Mouse (Mus musculus): ENCODE data around the gene Grin2a. TPM values are rescaled to one million over a fixed set of nuclear protein-coding genes. Genes with fewer than 3 reads are reported as not detected.

The Grin2a gene
- polyA plus RNA-seq, 1 experiment from 2014 or later = 2.9 TPM

DNA sequence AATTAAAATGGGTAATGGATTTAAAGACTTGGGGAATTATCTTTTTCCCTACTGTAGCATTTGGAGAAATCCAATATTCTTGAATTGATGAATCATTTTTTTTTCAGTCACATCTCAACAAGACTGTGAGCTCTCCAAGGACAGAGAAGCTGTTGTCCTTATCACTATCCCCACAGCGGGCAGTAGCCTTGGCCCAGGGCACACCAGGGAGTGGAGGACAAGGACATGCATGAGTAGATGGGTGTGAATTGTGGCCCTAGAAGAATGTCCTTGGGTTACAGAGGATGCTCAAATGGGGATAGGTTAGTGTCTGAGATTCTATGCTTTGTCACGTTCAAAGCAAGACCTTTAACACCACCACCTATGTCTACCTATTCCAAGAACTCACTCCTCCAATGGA, 231.3 kb downstream of the Grin2a start:
- no peaks in the 10 kb centered on the region for H3K27me3 ChIP-seq
- no peaks in the 10 kb centered on the region for H3K4me1 ChIP-seq
- 89% methylated on average over 2 of the region's 2 CpGs for WGBS
- H3K36me3 ChIP-seq = no peaks in the 10 kb centered on the region
- no peak overlapping the region for H3K27ac ChIP-seq
- H3K9me3 ChIP-seq (replicated peaks) = no peaks in the 10 kb centered on the region
- no peak for ATAC-seq (ENCODE audit: low FRiP score)
- H3K9ac ChIP-seq = no peak overlapping the region
- no peak overlapping the region for H3K4me3 ChIP-seq
- no peak overlapping the region for H3K4me2 ChIP-seq (replicated peaks)

DNA sequence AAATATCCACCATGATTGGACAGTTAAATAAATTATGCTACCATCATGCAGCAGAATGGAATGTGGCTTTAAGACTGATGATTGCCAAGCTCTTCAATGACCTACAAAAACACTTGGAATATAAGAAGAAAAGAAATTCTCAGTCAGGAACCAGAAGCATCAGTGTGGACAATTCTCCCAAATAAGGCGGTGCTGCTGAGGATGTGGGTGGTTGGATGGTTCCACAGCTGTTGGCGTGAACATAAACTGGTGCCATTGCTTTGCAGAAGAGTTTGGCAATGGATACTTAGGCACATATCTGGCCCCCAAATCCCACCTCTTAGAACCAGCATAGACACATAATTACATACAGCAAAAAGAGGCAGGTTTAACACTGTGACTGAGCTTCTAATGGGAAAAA, 235.0 kb downstream of the Grin2a start:
- no peaks in the 10 kb centered on the region for H3K4me1 ChIP-seq
- no peak for ATAC-seq (ENCODE audit: low FRiP score)

DNA sequence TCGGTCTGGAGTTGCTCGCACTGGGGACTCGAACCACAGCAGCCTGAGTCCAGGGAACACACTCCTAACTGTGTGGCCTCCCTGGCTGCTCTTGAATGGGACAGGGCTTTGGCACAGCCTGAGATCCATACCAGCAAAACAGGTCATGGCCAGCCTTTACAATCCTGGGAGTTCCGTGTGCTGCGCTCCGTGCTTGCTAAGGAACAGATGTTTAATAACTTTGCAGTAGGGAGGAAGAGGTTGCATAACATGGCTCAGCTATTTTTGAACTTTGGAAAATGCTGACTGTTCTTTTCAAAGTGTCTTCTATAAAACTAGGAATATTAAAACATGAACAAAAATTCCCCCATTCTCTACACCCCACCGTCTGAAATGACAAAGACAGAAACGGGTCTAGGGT, 238.5 kb downstream of the Grin2a start:
- Histone ChIP-seq H3K27ac (no peak overlapping the region), H3K27me3 (no peaks in the 10 kb centered on the region), H3K4me2 (replicated peaks) (no peak overlapping the region), H3K4me1 (no peaks in the 10 kb centered on the region), H3K36me3 (no peaks in the 10 kb centered on the region), H3K9me3 (replicated peaks) (no peaks in the 10 kb centered on the region), H3K9ac (no peak overlapping the region), H3K4me3 (no peak overlapping the region)
- ATAC-seq (ENCODE audit: low FRiP score) = no peak
- 86% methylated on average over 8 of the region's 8 CpGs for WGBS

More for the DNA sequence above, 235.0 kb downstream of the Grin2a start:
- WGBS = 98% methylated on average over 2 of the region's 2 CpGs
- no peak overlapping the region for H3K27ac ChIP-seq
- no peaks in the 10 kb centered on the region for H3K27me3 ChIP-seq
- no peak overlapping the region for H3K4me2 ChIP-seq (replicated peaks)
- H3K36me3 ChIP-seq = no peaks in the 10 kb centered on the region
- no peak overlapping the region for H3K9ac ChIP-seq
- no peak overlapping the region for H3K4me3 ChIP-seq
- no peaks in the 10 kb centered on the region for H3K9me3 ChIP-seq (replicated peaks)

DNA sequence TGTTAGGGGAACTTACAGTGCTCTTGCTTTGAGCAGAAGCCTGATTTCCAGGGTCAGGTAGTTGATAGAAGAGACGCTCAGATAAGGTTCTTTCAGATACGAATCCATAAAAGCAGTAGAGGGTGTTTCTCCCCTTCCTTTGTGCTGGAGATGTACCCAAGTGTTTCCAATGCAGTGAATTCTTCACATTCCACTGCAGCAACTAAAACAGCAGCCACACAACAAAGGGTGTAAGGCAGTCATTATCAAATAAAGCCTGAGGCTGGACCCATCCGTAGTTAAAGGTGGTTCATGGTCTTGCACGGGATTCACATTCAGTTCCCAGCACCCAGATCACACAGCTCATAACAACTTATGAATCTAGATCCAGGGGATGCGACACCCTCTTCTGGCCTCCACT, 241.3 kb downstream of the Grin2a start:
- WGBS = 91% methylated on average over 5 of the region's 5 CpGs
- H3K4me1 ChIP-seq = no peaks in the 10 kb centered on the region
- H3K27me3 ChIP-seq = no peaks in the 10 kb centered on the region
- no peaks in the 10 kb centered on the region for H3K9me3 ChIP-seq (replicated peaks)
- no peak overlapping the region for H3K9ac ChIP-seq
- ATAC-seq (ENCODE audit: low FRiP score) = no peak
- no peaks in the 10 kb centered on the region for H3K36me3 ChIP-seq
- H3K4me3 ChIP-seq = no peak overlapping the region
- no peak overlapping the region for H3K4me2 ChIP-seq (replicated peaks)
- no peak overlapping the region for H3K27ac ChIP-seq

DNA sequence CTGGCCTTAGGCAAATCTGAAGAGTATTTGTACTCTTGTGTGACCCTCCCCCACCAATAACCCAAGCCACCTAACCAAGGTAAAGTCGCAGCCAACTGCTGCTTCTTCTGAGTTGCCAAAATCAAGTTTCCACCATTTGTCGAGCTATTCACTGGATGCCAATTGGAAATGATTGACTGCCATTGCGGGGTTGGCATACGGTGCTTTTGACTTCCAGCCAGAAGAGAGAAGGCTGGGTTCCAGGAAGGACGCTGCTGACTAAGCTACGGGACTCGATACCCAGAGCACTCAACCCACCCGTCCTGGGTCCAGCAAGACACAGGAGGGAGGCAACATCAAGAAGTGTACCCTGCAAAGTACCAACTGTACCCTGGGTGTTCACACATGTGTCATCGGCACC, 242.3 kb downstream of the Grin2a start:
- Histone ChIP-seq H3K27me3 (no peaks in the 10 kb centered on the region), H3K27ac (no peak overlapping the region), H3K9me3 (replicated peaks) (no peaks in the 10 kb centered on the region), H3K4me2 (replicated peaks) (no peak overlapping the region), H3K36me3 (no peaks in the 10 kb centered on the region), H3K4me3 (no peak overlapping the region), H3K4me1 (no peaks in the 10 kb centered on the region), H3K9ac (no peak overlapping the region)
- 94% methylated on average over 9 of the region's 9 CpGs for WGBS
- ATAC-seq (ENCODE audit: low FRiP score) = no peak

DNA sequence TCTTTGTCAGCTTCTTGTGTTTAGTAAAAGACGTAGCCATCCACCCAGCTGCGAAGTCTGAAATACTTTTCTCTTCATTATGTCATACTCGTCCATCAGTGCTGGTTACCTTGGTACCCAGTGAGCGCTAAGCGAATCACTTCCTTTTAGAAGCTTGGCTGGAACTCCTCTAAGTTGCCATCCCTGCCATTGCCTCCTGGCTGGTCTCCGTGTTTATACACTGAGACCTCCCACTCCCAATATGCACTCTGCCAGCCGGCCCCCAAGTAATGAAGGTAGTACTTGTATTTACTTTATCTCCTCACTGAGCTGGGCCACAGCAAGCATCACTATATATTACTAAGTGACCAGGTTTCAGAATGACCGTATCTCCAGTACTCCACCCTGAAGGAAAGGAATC, 242.8 kb downstream of the Grin2a start:
- H3K4me3 ChIP-seq = no peak overlapping the region
- no peaks in the 10 kb centered on the region for H3K27me3 ChIP-seq
- no peak overlapping the region for H3K4me2 ChIP-seq (replicated peaks)
- no peak for ATAC-seq (ENCODE audit: low FRiP score)
- H3K36me3 ChIP-seq = no peaks in the 10 kb centered on the region
- H3K9me3 ChIP-seq (replicated peaks) = no peaks in the 10 kb centered on the region
- H3K27ac ChIP-seq = no peak overlapping the region
- H3K9ac ChIP-seq = no peak overlapping the region
- H3K4me1 ChIP-seq = no peaks in the 10 kb centered on the region
- 74% methylated on average over 8 of the region's 8 CpGs for WGBS

DNA sequence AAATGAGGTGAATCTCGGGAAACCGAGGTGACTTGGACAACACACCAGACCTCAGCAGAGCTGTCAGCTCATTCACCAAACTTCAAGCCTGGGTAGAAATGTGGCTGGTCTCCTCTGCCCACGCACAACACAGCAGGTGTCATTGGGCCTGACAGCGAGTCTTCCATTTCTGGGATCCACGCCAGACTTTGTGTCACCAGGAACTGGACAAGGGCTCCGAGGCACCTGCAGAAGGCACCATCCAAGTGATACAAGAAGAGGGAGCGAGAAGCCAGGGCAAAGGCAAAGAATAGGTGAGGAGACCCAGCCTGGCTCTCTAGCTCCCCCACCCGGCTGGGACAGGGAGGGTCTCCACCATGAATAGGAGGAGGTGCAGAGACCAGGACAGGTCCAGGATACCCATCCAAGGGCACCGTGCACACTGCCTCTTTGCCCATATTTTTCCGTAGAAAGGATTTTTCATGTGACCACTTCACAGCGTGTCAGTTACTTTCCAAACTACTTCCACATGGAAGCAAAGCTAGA, 244.3 kb downstream of the Grin2a start:
- H3K4me1 ChIP-seq = no peaks in the 10 kb centered on the region
- no peaks in the 10 kb centered on the region for H3K27me3 ChIP-seq
- no peak overlapping the region for H3K4me3 ChIP-seq
- H3K27ac ChIP-seq = no peak overlapping the region
- ATAC-seq (ENCODE audit: low FRiP score) = no peak
- no peaks in the 10 kb centered on the region for H3K36me3 ChIP-seq
- H3K4me2 ChIP-seq (replicated peaks) = no peak overlapping the region
- H3K9me3 ChIP-seq (replicated peaks) = no peaks in the 10 kb centered on the region
- no peak overlapping the region for H3K9ac ChIP-seq
- 71% methylated on average over 11 of the region's 11 CpGs for WGBS

DNA sequence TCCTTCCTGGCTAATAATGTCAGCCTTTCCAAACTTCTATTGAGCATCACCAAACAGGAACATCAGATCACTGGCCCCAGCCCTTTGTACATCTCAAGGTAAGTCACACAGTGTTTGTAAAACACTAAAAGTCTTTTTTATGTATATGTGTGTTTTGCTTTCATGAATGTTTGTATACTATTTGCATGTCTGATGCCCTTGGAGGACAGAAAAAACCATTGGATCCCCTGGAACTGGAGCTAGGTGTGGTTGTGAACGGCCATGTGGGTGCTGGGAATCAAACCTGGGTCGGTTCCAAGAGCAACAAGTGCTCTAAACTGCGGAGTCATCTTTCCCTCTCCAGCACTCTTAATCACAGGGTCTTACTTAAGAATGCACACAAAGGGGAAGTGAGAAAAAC, 245.7 kb downstream of the Grin2a start:
- Histone ChIP-seq H3K4me2 (replicated peaks) (no peak overlapping the region), H3K9ac (no peak overlapping the region), H3K9me3 (replicated peaks) (no peaks in the 10 kb centered on the region), H3K4me1 (no peaks in the 10 kb centered on the region), H3K4me3 (no peak overlapping the region), H3K27ac (no peak overlapping the region), H3K36me3 (no peaks in the 10 kb centered on the region), H3K27me3 (no peaks in the 10 kb centered on the region)
- 94% methylated on average over 3 of the region's 3 CpGs for WGBS
- ATAC-seq (ENCODE audit: low FRiP score) = no peak

DNA sequence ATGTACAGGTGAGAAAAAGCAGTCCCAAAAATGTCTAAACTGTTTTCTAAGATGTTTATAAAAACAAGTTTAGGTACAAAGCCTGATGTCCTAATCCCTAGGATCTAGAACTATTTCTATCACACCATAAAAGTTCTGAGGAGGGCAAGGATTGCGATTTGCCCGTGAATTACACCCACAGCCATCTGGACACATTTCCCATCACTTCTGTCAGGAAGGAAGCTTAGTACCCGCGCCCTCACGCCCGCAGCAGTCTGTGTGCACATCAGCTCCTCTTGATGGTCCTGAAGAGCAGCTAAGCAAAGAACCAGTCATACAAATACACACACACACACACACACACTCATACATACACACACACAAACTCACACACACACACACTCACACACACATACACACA, 252.9 kb downstream of the Grin2a start:
- Histone ChIP-seq H3K4me2 (replicated peaks) (no peak overlapping the region), H3K4me3 (no peak overlapping the region), H3K27ac (no peak overlapping the region), H3K27me3 (no peaks in the 10 kb centered on the region), H3K4me1 (0 out of 2 replicates have a peak, but pooled peaks cover under 1% of the 10 kb centered on the region), H3K9me3 (replicated peaks) (no peaks in the 10 kb centered on the region), H3K36me3 (no peaks in the 10 kb centered on the region), H3K9ac (no peak overlapping the region)
- ATAC-seq (ENCODE audit: low FRiP score) = no peak
- WGBS = 95% methylated on average over 6 of the region's 6 CpGs

DNA sequence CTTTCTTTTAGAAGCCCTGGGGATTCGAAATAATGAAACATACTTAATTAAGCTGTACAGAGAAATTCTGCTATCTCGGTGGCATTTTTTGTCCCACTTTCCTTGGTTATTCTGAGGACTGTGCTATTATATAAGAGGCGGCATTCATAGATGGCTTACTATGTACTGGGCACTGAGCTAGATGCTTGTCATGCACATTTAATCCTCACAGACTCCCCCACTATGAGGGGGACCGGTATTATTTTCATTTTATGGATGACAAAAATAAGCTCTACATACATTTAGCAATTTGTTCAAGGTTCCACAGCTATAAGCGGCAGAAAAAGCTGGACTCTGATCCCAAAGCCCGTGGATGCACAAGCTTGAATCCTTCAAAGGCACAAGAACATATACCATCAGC, 256.7 kb downstream of the Grin2a start:
- H3K27me3 ChIP-seq = no peaks in the 10 kb centered on the region
- H3K27ac ChIP-seq = no peak overlapping the region
- H3K4me2 ChIP-seq (replicated peaks) = no peak overlapping the region
- H3K4me1 ChIP-seq = 0 out of 2 replicates have a peak, but pooled peaks cover 3% of the 10 kb centered on the region
- no peak overlapping the region for H3K4me3 ChIP-seq
- H3K36me3 ChIP-seq = no peaks in the 10 kb centered on the region
- H3K9me3 ChIP-seq (replicated peaks) = no peaks in the 10 kb centered on the region
- WGBS = 89% methylated on average over 6 of the region's 6 CpGs
- H3K9ac ChIP-seq = no peak overlapping the region
- no peak for ATAC-seq (ENCODE audit: low FRiP score)

DNA sequence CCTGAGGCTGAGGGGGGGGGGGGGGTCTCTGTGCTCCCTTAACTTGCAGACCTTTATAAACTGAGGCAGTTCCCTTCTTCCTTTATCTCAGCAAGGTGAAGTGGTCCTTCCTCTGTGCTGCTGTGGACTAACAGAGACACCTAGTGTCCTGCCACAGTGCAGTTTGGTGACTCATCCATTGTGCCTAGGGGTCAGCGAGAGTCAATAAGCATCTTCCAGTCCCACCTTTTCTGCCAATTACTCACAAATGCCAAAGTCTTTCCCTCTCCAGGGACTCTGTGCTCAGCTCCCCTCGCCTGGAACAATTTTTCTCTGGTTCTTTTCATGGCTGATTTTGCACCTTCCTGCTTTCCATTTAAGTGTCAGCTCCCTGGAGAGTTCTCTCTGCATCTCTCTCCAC, 258.2 kb downstream of the Grin2a start:
- Histone ChIP-seq H3K9ac (no peak overlapping the region), H3K9me3 (replicated peaks) (no peaks in the 10 kb centered on the region; the same call in 1 of the 2 replicates), H3K27me3 (no peaks in the 10 kb centered on the region), H3K36me3 (no peaks in the 10 kb centered on the region), H3K4me2 (replicated peaks) (no peak overlapping the region), H3K4me1 (0 out of 2 replicates have a peak, but pooled peaks cover 3% of the 10 kb centered on the region), H3K4me3 (no peak overlapping the region), H3K27ac (no peak overlapping the region)
- ATAC-seq (ENCODE audit: low FRiP score) = no peak
- 0% methylated on average over 2 of the region's 2 CpGs for WGBS

DNA sequence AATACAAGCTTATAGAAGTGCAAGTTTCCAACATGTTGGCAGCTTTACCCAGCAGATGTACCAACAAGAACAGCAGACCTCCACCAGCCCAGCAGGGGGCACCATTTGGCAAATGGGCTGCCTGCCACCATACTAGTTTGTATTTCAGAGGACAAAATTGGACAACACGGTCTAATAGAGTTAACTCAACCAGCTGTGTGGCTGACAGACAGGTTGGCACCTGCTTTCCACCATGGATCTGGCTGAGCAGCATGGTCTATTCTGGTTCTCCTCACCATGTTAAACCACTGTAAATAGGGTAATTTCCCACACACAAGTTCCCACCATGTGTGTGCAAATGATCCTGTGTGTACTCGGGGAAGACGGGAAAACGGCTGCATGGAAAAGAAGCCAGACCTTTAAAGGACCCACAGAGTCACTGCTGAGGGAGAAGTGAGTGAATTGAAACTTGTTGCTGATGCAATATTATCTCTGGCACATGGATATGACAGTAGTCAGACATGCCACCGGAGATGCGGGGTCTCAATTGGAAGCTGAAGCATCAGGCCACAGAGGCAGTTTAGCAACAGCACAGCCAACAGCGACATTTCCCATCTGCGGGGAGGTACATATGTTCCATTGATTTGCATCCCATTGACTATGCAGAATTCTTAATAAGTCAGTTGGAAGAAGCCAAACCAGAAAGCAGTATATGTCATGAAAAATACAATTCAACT, 259.8 kb downstream of the Grin2a start:
- Histone ChIP-seq H3K4me2 (replicated peaks) (no peak overlapping the region), H3K27ac (no peak overlapping the region), H3K27me3 (no peaks in the 10 kb centered on the region), H3K9ac (no peak overlapping the region), H3K4me3 (no peak overlapping the region), H3K36me3 (no peaks in the 10 kb centered on the region), H3K4me1 (0 out of 2 replicates have a peak, but pooled peaks cover 3% of the 10 kb centered on the region), H3K9me3 (replicated peaks) (no peaks in the 10 kb centered on the region; the same call in 1 of the 2 replicates)
- WGBS = 80% methylated on average over 8 of the region's 8 CpGs
- no peak for ATAC-seq (ENCODE audit: low FRiP score)

DNA sequence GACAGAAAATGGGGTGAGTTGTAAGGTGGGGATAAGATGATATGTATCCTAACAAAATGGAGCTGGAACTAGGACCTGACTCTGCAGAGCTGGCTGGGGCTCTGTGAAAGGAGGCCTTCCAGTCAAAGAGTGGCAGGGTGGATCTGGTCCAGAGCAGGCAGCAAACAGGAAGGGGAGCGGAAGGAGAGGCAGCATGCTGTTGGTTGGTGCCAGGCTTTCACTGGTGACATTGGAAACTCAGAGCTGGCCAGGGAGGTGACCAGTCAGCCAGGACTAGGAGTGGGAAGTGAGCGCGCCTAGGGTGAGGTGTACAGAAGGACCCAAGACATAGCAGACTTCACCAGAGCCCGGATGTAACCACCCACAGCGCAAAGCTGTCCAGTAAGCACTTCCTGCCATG, 267.8 kb downstream of the Grin2a start:
- no peaks in the 10 kb centered on the region for H3K27me3 ChIP-seq
- H3K27ac ChIP-seq = no peak overlapping the region
- ATAC-seq (ENCODE audit: low FRiP score) = no peak
- no peak overlapping the region for H3K9ac ChIP-seq
- no peaks in the 10 kb centered on the region for H3K36me3 ChIP-seq
- 89% methylated on average over 5 of the region's 5 CpGs for WGBS
- no peak overlapping the region for H3K4me2 ChIP-seq (replicated peaks)
- H3K9me3 ChIP-seq (replicated peaks) = no peaks in the 10 kb centered on the region; the same call in 1 of the 2 replicates
- no peak overlapping the region for H3K4me3 ChIP-seq
- H3K4me1 ChIP-seq = no peaks in the 10 kb centered on the region
